Mouse (Mus musculus) cerebellum, postnatal 4 days (tissue): Measurements from ENCODE around the gene Kcnk5.

Experiments
- DNase-seq, 2 experiments: peaks; one replicate each; pipeline ENCODE4 v3.0.0; 2022; ENCODE audit warnings: low spot score in 2 of 2, mixed read lengths in 1 of 2

Gene Kcnk5

DNA sequence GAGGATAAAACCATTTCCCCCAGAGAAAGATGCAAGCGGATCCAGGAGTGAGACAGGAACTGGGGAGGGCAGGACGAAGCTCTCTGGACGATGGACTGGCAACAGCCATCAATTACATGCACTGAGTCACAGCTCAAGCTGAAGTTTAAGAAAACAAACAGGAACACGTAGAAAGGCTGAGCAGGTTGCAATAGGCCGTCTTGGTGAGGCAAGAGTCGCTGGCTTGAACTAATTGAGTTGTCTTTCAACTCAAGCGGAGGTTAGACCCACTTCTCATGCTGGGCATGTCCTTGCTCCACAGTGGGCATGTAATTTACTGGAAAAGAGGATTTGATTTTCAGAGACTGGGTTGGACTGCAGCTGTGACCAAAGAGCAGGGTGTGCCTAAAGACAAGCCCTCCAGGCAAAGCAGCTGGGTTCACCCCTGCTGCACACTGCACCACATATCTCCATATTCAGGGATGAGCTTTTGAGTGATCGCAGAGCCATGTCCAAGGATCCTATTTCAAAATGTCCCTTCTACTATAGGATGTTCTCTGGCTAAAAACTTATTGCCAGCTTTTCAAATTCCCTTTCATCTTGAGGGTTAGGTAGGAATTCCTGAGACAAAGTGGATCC, 19.6 kb upstream of the Kcnk5 start:
- DNase-seq: no peak

DNA sequence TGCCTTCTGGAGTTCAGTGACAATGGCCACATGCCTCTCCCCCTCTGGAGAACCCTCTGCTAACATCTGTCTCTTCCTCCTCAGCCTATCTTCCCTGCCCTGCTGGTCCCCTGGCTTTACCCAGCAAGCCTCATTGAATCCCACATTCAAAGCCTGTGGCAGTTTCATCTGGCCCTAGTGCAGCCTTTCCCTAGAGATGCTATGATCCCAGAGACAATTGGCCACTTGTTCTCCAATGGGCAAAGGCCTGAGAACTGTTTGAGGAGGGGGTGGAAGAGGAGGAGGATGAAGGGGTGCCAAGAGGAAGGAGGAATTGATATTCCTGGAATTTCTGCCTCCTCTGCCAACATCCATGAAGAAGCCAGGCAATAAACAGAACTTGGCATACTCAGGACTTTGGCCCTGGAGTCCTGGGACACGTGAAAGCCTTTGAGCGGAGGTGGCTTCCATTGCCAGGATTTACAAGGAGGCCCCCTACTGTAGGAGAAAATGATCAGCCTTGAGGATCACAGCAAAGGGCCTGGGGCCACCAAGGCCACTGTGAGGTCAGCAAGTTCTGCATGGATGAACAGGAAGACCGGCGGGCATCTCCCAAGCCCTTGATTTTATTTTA, 11.6 kb upstream of the Kcnk5 start:
- no peak for DNase-seq

DNA sequence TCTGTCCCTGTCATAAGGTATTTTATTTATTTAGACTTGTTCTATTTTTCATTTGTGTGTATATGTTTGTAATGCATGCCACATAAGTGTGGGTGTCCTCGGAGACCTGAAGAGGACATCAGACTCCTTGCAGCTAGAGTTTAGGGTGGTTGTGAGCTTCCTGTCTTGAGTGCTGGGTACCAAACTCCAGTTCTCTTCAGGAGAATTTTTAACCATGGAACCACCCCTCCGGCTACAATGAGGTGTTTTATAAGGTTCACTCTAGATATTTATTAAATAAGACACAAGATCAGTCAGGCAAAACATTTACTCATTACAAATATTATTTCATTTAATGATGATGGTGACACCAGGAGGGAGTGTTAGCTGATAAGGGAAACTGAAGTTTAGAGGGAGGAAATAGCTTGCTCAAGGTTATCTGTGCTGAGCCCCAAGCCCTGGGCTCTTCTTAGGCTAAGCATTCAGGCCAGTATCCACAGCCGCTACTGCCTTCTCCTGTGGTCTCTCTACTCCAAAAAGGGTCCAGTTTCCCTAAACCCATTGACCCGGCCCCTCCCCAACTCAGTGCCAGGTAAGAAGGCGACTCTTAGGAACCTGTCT, 9.6 kb upstream of the Kcnk5 start:
- DNase-seq: no peak

DNA sequence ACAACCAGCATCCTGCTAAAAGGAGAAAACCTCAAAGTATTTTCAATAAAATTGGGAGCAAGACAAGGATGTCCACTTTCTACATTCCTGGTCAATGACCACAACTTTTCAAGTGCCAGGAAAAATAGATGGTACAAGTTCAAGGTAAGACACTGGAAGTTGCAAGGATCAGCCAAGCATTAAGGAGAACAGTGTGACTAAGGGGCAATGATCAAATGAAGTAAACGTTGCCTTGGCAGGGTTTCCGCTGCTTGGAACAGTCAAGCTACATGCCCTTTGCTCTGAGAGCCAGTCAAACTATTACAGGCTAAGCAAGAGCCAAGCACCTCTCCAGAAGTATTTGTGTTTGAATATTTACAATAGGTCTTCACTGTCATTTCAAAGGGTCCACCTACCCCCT, 8.1 kb upstream of the Kcnk5 start:
- DNase-seq: no peak

DNA sequence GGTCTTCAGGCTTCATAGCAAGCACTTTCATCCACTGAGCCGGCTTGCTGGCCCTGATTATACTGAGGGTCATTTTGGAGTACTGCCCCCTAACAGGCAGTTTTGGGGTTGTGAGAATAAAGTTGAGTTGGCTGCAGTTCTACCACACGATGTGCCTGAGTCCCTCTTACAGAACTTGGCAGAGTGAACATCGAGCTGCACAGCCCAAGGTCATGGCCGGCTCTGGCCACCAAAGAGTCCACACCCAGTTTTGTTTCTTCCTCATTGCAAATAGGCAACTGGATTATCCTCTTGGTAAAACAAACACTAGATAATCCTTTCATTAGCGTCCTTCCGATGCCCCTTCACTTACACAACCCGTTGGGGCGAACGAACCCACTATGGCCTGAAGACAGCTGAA, 3.8 kb upstream of the Kcnk5 start:
- DNase-seq: no peak

DNA sequence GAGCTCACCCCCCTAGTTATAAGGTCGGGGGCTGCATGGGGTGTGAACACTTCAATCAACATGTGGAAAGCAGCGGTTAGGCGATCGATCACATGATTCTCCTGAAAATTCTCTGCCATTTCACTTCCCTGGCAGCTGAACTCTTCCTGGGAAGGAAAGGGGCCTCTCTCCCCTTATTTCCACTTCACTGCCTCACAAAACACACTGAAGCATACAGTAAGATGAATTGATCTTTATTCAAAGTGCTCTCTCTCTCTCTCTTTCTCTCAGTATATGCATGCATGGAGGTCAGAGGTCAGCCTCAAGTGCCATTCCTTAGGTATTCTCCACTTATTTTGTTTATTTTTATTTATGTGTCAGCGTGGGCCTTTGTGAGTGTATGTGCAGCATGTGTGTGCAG, 2.1 kb upstream of the Kcnk5 start:
- DNase-seq: no peak

DNA sequence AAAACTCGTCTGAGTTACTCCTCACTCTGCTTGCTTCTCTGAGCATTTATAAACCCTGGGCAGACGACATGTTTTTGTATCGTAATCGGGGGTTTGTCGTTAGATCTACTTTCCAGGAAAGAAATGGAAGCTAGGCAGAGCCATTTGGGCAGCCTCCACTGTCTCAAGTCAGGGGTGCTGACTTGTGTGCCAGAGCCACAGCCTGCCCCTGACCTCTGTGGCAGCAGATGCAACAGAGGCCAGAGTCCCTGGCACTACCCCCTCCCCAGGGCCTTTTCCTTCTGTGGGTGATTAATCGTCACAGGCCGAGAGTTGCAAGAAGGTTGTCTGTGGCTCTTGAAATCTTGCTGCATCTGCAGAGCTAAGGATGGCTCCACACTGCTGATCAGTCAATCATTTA, 987 bp upstream of the Kcnk5 start:
- no peak for DNase-seq

DNA sequence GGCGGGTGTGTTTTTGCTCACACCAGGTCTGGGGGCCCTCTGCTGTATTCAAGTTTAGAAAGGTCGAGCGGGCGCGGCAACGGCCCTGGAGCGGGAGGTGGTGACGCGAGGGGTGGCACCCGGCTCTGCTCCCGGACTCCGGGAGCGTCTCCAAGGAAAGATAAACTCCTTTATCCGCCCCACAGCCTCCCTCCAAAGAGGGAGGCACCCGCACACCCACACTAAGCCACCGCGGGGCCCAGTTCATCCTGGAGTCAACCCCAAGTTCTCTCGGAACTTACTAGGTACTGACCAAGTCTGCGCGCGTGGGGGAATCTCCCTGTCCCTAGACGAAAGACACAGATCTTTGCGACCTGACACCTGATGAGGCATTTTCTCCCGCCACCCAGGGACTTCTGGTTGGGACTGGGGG, 852 bp downstream of the Kcnk5 start:
- no peak for DNase-seq

DNA sequence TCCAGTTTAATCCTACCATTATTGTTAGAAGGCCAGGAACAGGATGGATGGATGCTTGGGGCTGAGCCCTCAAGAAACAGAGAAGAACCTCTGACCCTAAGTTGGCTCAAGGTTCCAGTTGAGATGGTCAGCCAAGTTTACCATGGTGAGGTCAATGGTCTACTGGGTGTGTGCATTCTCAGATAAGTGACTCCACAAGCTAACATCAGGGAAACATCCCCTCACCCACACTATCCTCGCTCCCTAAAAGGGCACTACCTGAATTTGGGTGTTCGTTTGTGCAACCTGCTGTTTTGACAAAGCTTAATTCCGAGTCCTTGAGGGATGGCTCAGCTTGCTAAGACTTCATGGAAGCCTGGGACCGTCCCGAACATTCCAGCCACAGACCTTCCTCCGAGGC, 1.3 kb downstream of the Kcnk5 start:
- DNase-seq: no peak

DNA sequence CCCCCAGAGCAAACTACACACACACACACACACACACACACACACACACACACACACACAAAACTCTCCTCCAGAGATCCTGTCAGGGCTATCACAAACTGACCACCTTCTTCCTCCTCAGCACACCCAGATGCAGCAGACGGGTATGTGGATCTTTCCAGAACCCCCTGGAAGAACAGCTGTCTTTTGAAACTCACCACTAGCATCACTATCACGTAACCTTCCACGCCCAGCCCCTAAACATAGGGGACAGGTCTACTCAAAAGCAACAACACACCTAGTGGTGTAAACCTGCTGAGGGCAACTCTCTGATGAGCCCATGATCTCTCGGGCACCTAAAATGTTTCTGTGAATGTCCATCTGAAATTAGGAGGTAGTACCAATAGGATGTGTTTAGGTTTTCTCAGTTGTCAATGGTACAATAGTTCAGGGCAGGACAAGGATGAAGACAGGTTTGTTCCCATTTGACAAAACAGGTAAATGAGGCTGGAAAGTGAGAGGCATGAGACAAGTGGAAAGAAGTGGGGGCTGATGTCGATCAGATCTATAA, 1.8 kb downstream of the Kcnk5 start:
- no peak for DNase-seq

DNA sequence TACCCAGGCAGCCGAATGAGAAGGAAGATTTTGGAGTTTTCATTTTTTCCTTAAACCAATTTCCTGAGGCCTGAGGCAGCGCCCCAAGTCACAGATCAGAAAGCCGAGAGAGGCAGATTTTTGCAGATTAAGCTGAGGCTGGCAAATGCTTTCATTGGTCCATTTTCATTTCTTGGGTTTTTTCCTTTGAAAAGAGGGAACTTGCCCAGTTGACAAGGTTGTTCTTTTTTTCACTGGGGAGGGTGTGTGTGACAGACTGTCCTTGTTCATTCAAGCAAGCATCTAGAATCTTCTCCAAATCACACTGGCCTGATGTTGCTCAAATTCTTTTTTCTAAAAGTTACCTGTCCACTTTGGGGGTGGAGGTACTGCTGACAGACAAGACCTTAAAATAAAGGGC, 2.5 kb downstream of the Kcnk5 start:
- no peak for DNase-seq

DNA sequence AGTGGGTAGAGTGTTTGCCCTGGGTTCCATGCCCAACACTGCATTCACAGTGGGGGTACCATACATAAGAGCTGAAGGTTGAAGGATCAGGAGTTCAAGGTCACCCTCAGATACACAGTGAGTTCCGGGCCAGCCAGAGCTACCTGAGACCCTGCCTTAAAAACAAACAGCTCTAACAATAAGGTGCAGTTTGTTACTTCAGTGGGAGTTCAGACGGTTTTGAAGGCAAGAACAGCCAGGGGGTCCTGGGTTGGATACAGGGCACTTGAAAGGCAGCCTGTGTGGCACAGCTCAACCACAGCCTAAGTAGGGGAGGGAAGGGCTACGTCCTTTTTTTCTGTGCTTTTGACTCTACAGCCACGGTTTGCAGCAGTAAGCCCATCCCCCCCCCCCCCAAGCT, 3.0 kb downstream of the Kcnk5 start:
- no peak for DNase-seq

DNA sequence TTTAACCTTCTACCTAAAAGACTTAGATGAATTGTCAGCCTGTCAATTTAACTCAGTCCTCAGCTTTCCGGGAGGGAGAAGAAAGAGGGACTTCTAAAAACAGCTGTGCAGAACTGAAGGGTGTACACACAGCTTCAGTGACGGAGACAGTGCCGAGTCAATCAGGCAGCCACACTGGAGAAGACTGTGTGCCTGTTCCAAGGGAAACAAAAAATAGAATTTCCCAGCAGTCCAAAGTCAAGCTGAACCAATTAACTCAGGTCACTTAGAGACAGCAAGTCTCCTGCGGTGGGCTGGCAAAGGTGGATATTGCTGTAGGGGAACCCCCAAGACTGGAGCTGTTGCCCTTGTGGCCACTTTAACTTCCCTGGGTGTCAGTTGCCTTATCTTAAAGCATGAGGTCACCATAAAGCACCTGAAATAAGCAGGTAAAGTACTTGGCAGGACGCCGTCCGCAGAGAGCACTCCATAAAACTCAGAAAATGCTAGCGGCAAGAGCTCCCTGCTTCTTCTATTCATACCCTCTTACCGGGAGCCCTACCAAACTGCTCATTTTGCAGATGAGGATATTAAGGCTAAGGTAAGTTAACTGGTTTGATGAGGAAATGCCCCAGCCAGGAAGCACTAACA, 4.0 kb downstream of the Kcnk5 start:
- no peak for DNase-seq

DNA sequence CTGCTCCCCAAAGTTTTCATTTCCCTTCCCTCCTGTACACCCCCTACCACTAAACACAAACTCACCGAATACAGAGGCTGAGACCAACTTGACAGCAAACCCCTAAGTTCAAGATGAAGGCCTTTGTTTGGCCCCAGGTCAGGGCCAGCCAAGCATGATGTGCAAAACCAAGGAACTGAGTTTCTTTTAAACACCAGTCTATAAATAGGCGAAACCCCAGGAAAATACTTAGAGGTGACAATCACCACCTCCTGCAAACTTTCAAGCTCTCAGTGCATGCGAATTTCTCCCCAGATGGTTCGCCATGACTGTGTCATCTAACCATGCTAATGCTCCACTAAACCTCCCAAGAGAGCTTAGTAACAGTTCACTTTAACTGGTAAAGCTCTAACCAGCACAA, 5.9 kb downstream of the Kcnk5 start:
- DNase-seq: no peak

DNA sequence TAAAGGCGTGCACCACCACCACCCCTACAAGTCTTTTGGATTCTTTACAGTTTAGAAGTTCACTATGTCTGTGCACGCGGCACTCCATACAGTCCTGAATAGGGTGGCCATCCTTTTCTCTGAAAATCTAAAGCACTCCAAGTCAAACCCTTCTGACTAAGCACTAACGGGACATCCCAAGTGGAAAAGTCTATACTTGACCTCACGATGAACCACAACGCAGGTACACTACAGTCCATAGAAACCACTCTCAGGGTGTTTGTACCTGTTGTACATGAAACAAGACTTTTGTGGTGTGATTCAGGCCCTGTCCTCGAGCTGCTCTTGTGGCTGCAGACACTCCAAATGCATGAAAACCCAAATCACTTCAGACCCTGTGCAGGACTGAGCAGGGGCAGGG, 6.5 kb downstream of the Kcnk5 start:
- DNase-seq: no peak

DNA sequence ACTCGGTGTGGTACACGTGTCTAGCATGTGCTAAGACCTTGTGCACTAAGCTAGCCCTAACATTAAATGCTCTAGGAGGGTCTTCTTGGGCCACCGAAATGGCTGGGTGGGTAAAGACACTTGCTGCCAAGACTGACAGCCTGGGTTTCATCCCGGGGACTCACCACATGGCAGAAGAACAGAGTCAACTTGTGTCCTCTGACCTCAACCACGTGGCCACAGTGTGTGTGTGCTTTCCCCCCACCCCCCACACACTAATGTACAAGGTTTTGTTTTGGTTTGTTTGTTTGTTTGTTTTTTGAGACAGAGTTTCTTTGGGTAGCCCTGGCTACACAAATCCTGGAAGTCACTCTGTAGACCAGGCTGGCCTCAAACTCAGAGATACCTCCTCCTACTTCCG, 6.9 kb downstream of the Kcnk5 start:
- no peak for DNase-seq

DNA sequence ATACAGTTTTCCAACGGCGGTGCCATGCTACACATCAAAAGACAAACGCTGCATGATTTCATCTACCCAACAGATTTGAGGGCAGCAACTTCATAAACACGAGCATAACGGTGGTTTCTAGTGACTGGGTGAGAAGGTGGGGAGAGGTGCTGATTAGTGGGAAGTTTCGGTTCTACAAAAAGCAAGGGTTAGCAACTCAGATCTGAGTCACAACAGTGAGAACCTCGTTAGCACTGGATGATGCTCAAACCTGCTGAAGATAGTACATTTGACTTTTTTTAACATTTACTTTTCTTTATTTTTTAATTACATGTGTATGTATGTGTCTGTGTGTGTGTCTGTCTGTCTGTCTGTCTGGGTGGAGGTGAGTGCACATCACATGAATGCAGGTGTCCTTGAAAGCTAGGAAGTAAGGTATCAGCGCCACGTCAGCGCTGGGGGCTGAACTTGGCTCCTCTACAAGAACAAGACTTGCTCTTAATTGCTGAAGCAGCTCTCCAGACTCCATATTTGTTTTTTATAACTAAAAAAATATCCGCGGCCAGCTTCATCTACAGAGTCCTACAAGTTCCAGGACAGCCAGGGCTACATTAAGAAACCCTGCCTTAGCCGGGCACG, 7.6 kb downstream of the Kcnk5 start:
- DNase-seq: no peak

DNA sequence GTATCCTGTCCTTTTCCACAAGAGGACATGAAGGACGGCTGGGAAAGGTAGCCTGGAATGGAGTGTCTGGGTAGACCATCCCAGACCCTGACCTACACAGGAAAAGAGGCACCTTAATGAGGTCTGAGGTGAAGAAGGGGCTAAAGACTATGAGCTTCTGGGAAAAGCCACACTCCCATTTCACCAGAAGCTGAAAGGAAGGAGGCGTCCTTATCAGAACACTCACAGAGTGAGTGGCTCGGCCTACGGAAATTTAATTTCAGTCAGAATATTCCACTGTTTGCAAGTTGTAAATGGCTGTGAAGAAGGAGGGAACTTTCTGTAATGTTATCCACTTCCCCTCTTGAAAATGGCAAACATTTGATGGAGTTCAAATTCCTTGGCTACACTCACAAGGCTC, 8.7 kb downstream of the Kcnk5 start:
- no peak for DNase-seq

DNA sequence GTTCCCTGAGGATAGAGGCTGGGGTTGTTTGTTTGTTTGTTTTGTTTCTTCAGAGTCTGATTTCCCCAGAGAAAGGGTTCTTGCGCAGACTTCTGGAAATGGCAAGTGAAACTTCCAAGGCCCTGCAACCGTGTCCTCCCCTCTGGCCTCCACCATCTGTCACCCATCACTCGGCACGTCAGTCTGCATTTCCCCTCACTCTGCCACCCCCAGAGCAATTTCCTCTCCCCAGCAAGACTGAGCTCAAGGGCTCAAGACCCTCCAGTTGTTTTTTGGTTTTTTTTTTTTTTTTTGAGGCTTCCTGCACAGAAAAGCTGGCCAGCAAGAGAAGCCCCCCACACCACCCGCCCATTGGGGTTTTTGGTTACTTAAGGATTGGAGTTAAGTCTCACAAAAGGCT, 9.1 kb downstream of the Kcnk5 start:
- no peak for DNase-seq

DNA sequence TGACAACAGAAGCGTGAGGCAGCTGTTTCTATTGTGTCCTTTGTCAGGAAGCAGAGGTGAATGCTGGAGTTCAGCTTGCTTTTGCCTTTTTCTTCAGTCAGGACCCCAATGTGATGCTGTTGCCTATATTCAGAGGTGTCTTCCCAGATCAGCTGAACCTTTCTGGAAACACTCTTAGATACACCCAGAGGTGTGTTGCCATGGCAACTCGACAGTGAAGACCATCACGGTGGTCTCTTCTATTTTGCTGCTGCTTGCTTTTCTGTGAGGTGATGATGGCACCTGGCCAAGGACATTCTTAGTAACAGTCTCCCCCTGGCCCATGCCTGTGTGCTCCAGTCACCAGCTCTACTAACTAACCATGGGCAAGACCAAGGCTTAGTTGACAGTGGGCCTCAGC, 9.8 kb downstream of the Kcnk5 start:
- no peak for DNase-seq

DNA sequence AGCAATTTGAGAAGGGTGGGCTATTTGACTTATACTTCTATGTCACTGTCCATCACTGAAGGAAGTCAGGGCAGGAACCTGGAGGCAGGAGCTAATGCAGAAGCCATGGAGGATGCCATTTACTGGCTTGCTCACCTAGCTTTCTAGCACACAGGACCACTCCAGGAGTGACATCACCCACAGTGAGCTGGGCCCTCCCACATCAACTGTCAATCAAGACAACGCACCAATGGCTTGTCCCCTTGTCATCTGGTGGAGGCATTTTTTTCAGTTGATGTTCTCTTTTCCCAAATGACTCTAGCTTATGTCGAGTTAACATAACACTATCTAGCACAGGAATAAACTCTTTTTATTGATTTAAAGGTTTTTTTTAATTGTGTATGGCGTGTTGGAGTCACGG, 12.4 kb downstream of the Kcnk5 start:
- no peak for DNase-seq

DNA sequence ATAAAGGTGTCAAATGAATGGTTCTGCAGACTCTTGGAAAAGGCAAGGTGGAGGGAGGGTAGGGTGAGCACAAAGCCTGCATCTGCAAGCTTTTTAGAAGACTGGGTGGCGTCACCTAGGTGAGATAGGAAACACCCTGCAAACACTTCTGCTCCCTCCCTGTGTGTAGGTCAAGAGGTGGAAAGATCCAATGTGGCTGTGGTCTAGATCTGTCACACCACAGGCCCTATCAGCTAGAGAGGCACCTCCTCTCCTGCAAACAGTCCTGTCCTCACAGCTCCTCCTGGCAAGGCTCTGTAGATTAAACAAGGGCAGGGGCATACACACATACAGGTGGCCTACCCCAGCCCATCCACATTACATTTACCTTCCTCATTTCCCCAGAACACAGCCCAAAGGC, 13.1 kb downstream of the Kcnk5 start:
- DNase-seq: no peak

DNA sequence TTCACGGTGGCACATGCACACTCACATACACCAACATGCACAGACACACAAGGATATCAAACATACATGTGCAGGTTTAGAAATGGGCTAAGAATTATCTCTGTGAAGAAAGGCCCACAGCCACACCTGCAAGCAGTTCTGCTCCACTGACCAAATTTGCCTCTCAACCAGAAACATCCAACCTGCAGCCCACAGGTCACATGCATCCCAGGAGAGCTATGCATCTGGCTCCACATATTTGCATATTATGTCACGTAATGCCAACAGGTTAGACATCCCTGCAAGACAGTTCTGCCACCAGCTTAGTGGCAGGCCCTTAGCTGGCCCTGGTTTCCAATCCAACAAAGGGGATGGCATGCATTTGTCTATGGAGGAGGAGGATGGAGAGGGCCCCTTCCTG, 13.6 kb downstream of the Kcnk5 start:
- no peak for DNase-seq
